Mouse (Mus musculus): ENCODE measurements at regions not wholly inside any gene's neighbourhood (a gene's known extent, or its start where the extent isn't known, plus 50 kb on each side); places are given as distances from the start of the nearest gene placed in this dataset.

GRCm38 (mm10) chr8:113051770-113052473 is 482.1 kb downstream of the Cntnap4 start:
- Histone ChIP-seq H3K9me3 (ENCODE audit: control insufficient read depth, low read length) (no peaks in the 10 kb centered on the region), H3K27me3 (ENCODE audit: control insufficient read depth, insufficient read depth, low read length) (no peaks in the 10 kb centered on the region), H3K27ac (replicated peaks; ENCODE audit: low read depth, low read length) (no peak overlapping the region), H3K9ac (replicated peaks; ENCODE audit: low read length) (no peak overlapping the region), H3K4me3 (replicated peaks; ENCODE audit: low read depth, low read length) (no peak overlapping the region), H3K4me1 (ENCODE audit: control insufficient read depth, insufficient read depth, low read length) (no peaks in the 10 kb centered on the region), H3K4me2 (ENCODE audit: low read length) (no peak overlapping the region), H3K36me3 (ENCODE audit: control insufficient read depth, insufficient read depth, low read length) (no peaks in the 10 kb centered on the region)
- no peak for ATAC-seq (ENCODE audit: low FRiP score, low TSS enrichment)
- DNase-seq = no peak
- 90% methylated on average over 8 of the region's 8 CpGs for WGBS

- H3K4me2 ChIP-seq (ENCODE audit: low read length) = no peak overlapping the region
- H3K4me3 ChIP-seq (replicated peaks; ENCODE audit: low read depth, low read length) = no peak overlapping the region
- DNase-seq (peak; percentile 29), ATAC-seq (ENCODE audit: low FRiP score, low TSS enrichment) (no peak)
- no peaks in the 10 kb centered on the region for H3K27me3 ChIP-seq (ENCODE audit: control insufficient read depth, insufficient read depth, low read length)
- H3K9ac ChIP-seq (replicated peaks; ENCODE audit: low read length) = no peak overlapping the region
- H3K4me1 ChIP-seq (ENCODE audit: control insufficient read depth, insufficient read depth, low read length) = no peaks in the 10 kb centered on the region
- H3K36me3 ChIP-seq (ENCODE audit: control insufficient read depth, insufficient read depth, low read length) = no peaks in the 10 kb centered on the region
- H3K27ac ChIP-seq (replicated peaks; ENCODE audit: low read depth, low read length) = no peak overlapping the region
- H3K9me3 ChIP-seq (ENCODE audit: control insufficient read depth, low read length) = no peaks in the 10 kb centered on the region
- 41% methylated on average over 2 of the region's 2 CpGs for WGBS
These were observed 495.7 kb downstream of the Cntnap4 start for GRCm38 (mm10) chr8:113065246-113066169.

- no peak for ATAC-seq (ENCODE audit: low FRiP score, low TSS enrichment)
These were observed 496.4 kb downstream of the Cntnap4 start for GRCm38 (mm10) chr8:113066170-113066708.

GRCm38 (mm10) chr8:113083976-113084375 is 514.1 kb downstream of the Cntnap4 start:
- no peak overlapping the region for H3K4me2 ChIP-seq (ENCODE audit: low read length)
- no peak for ATAC-seq (ENCODE audit: low FRiP score, low TSS enrichment)
- no peak overlapping the region for H3K4me3 ChIP-seq (replicated peaks; ENCODE audit: low read depth, low read length)
- H3K27me3 ChIP-seq (ENCODE audit: control insufficient read depth, insufficient read depth, low read length) = no peaks in the 10 kb centered on the region
- no peaks in the 10 kb centered on the region for H3K36me3 ChIP-seq (ENCODE audit: control insufficient read depth, insufficient read depth, low read length)
- no peak overlapping the region for H3K27ac ChIP-seq (replicated peaks; ENCODE audit: low read depth, low read length)
- 93% methylated on average over 2 of the region's 2 CpGs for WGBS
- no peak for DNase-seq
- no peaks in the 10 kb centered on the region for H3K9me3 ChIP-seq (ENCODE audit: control insufficient read depth, low read length)
- no peaks in the 10 kb centered on the region for H3K4me1 ChIP-seq (ENCODE audit: control insufficient read depth, insufficient read depth, low read length)
- no peak overlapping the region for H3K9ac ChIP-seq (replicated peaks; ENCODE audit: low read length)

More at GRCm38 (mm10) chr8:113066170-113066708, 496.4 kb downstream of the Cntnap4 start:
- Histone ChIP-seq H3K9me3 (ENCODE audit: control insufficient read depth, low read length) (no peaks in the 10 kb centered on the region), H3K27me3 (ENCODE audit: control insufficient read depth, insufficient read depth, low read length) (no peaks in the 10 kb centered on the region), H3K4me3 (replicated peaks; ENCODE audit: low read depth, low read length) (no peak overlapping the region), H3K4me1 (ENCODE audit: control insufficient read depth, insufficient read depth, low read length) (no peaks in the 10 kb centered on the region), H3K4me2 (ENCODE audit: low read length) (no peak overlapping the region), H3K36me3 (ENCODE audit: control insufficient read depth, insufficient read depth, low read length) (no peaks in the 10 kb centered on the region), H3K9ac (replicated peaks; ENCODE audit: low read length) (no peak overlapping the region), H3K27ac (replicated peaks; ENCODE audit: low read depth, low read length) (no peak overlapping the region)
- peak; percentile 9 for DNase-seq
- WGBS = 61% methylated on average over 6 of the region's 6 CpGs

GRCm38 (mm10) chr8:113087586-113087985 is 517.7 kb downstream of the Cntnap4 start:
- Histone ChIP-seq H3K4me1 (ENCODE audit: control insufficient read depth, insufficient read depth, low read length) (no peaks in the 10 kb centered on the region), H3K27me3 (ENCODE audit: control insufficient read depth, insufficient read depth, low read length) (no peaks in the 10 kb centered on the region), H3K36me3 (ENCODE audit: control insufficient read depth, insufficient read depth, low read length) (no peaks in the 10 kb centered on the region), H3K27ac (replicated peaks; ENCODE audit: low read depth, low read length) (no peak overlapping the region), H3K4me2 (ENCODE audit: low read length) (no peak overlapping the region), H3K9ac (replicated peaks; ENCODE audit: low read length) (no peak overlapping the region), H3K4me3 (replicated peaks; ENCODE audit: low read depth, low read length) (no peak overlapping the region), H3K9me3 (ENCODE audit: control insufficient read depth, low read length) (no peaks in the 10 kb centered on the region)
- WGBS = 95% methylated on average over 1 of the region's 1 CpGs
- no peak for ATAC-seq (ENCODE audit: low FRiP score, low TSS enrichment)
- DNase-seq = no peak

GRCm38 (mm10) chr8:113111665-113112064 is 523.7 kb upstream of the Mon1b start:
- no peak for DNase-seq
- H3K36me3 ChIP-seq (ENCODE audit: control insufficient read depth, insufficient read depth, low read length) = no peaks in the 10 kb centered on the region
- 65% methylated on average over 6 of the region's 6 CpGs for WGBS

GRCm38 (mm10) chr8:113114165-113114700 is 521.2 kb upstream of the Mon1b start:
- WGBS = 93% methylated on average over 3 of the region's 3 CpGs

More at GRCm38 (mm10) chr8:113111665-113112064, 523.7 kb upstream of the Mon1b start:
- Histone ChIP-seq H3K4me3 (replicated peaks; ENCODE audit: low read depth, low read length) (no peak overlapping the region), H3K9ac (replicated peaks; ENCODE audit: low read length) (no peak overlapping the region), H3K27ac (replicated peaks; ENCODE audit: low read depth, low read length) (no peak overlapping the region), H3K27me3 (ENCODE audit: control insufficient read depth, insufficient read depth, low read length) (no peaks in the 10 kb centered on the region), H3K4me2 (ENCODE audit: low read length) (no peak overlapping the region), H3K4me1 (ENCODE audit: control insufficient read depth, insufficient read depth, low read length) (no peaks in the 10 kb centered on the region), H3K9me3 (ENCODE audit: control insufficient read depth, low read length) (no peaks in the 10 kb centered on the region)
- no peak for ATAC-seq (ENCODE audit: low FRiP score, low TSS enrichment)

GRCm38 (mm10) chr8:113117241-113117640 is 518.1 kb upstream of the Mon1b start:
- Histone ChIP-seq H3K9ac (replicated peaks; ENCODE audit: low read length) (no peak overlapping the region), H3K27ac (replicated peaks; ENCODE audit: low read depth, low read length) (no peak overlapping the region)

More at GRCm38 (mm10) chr8:113114165-113114700, 521.2 kb upstream of the Mon1b start:
- H3K4me1 ChIP-seq (ENCODE audit: control insufficient read depth, insufficient read depth, low read length) = no peaks in the 10 kb centered on the region
- no peak overlapping the region for H3K27ac ChIP-seq (replicated peaks; ENCODE audit: low read depth, low read length)
- no peaks in the 10 kb centered on the region for H3K9me3 ChIP-seq (ENCODE audit: control insufficient read depth, low read length)
- DNase-seq (no peak), ATAC-seq (ENCODE audit: low FRiP score, low TSS enrichment) (no peak)
- H3K4me2 ChIP-seq (ENCODE audit: low read length) = no peak overlapping the region
- no peaks in the 10 kb centered on the region for H3K36me3 ChIP-seq (ENCODE audit: control insufficient read depth, insufficient read depth, low read length)
- no peak overlapping the region for H3K9ac ChIP-seq (replicated peaks; ENCODE audit: low read length)
- no peaks in the 10 kb centered on the region for H3K27me3 ChIP-seq (ENCODE audit: control insufficient read depth, insufficient read depth, low read length)
- H3K4me3 ChIP-seq (replicated peaks; ENCODE audit: low read depth, low read length) = no peak overlapping the region

More at GRCm38 (mm10) chr8:113117241-113117640, 518.1 kb upstream of the Mon1b start:
- DNase-seq (no peak), ATAC-seq (ENCODE audit: low FRiP score, low TSS enrichment) (no peak)
- no peaks in the 10 kb centered on the region for H3K36me3 ChIP-seq (ENCODE audit: control insufficient read depth, insufficient read depth, low read length)
- 85% methylated on average over 9 of the region's 9 CpGs for WGBS
- H3K9me3 ChIP-seq (ENCODE audit: control insufficient read depth, low read length) = no peaks in the 10 kb centered on the region
- no peak overlapping the region for H3K4me2 ChIP-seq (ENCODE audit: low read length)
- no peak overlapping the region for H3K4me3 ChIP-seq (replicated peaks; ENCODE audit: low read depth, low read length)
- no peaks in the 10 kb centered on the region for H3K4me1 ChIP-seq (ENCODE audit: control insufficient read depth, insufficient read depth, low read length)
- H3K27me3 ChIP-seq (ENCODE audit: control insufficient read depth, insufficient read depth, low read length) = no peaks in the 10 kb centered on the region
